Mouse (Mus musculus) intestine, postnatal 0 days (tissue): Measurements from ENCODE around the gene Tango6. TPM values are rescaled to one million over a fixed set of nuclear protein-coding genes. Genes with fewer than 3 reads are reported as not detected.

Experiments used
- ATAC-seq: fragments of 200-750 bp; cut with Nextera tagmentation; 2 replicates; pipeline ENCODE4 v1.8.0; 2017; ENCODE audit warnings: mild to moderate bottlenecking, moderate TSS enrichment, moderate library complexity
- H3K27ac ChIP-seq: fragments of 300-500 bp; sonication (generic); 2 replicates; pipeline ENCODE4 v1.5.1; 2014; ENCODE audit warnings: mild to moderate bottlenecking, low read depth, low read length, moderate library complexity
- H3K27me3 ChIP-seq: fragments of 300-500 bp; sonication (generic); replicated peaks from 2 replicates; pipeline ENCODE4 v1.6.1; 2014; ENCODE audit warnings: low read length, mixed read lengths; ENCODE audit not compliant: control insufficient read depth, insufficient read depth
- H3K36me3 ChIP-seq: fragments of 300-500 bp; sonication (generic); 2 replicates; pipeline ENCODE4 v1.6.1; 2014; ENCODE audit warnings: mild to moderate bottlenecking, moderate library complexity; ENCODE audit not compliant: control insufficient read depth, insufficient read depth
- H3K4me1 ChIP-seq: fragments of 300-500 bp; sonication (generic); replicated peaks from 2 replicates; pipeline ENCODE4 v1.6.1; 2014; ENCODE audit warnings: antibody characterized with exemption, low read length, mixed read lengths; ENCODE audit not compliant: control insufficient read depth, insufficient read depth
- H3K4me2 ChIP-seq: fragments of 300-500 bp; sonication (generic); replicated peaks from 2 replicates; pipeline ENCODE4 v1.6.1; 2014; ENCODE audit warnings: low read depth, mild to moderate bottlenecking, moderate library complexity
- H3K4me3 ChIP-seq: fragments of 300-500 bp; sonication (generic); 2 replicates; pipeline ENCODE4 v1.5.1; 2014; ENCODE audit warnings: low read depth, low read length
- H3K9ac ChIP-seq: fragments of 300-500 bp; sonication (generic); 2 replicates; pipeline ENCODE4 v1.6.1; 2014; ENCODE audit warnings: mild to moderate bottlenecking, low read depth, low read length
- H3K9me3 ChIP-seq: fragments of 300-500 bp; sonication (generic); 2 replicates; pipeline ENCODE4 v1.6.1; 2016; ENCODE audit warnings: mixed run types; ENCODE audit not compliant: control insufficient read depth
- CTCF ChIP-seq: sonication (generic); IDR thresholded peaks from 2 replicates; pipeline ENCODE4 v1.5.1; 2016; ENCODE audit warnings: low read depth, mild to moderate bottlenecking, control low read depth, antibody characterized with exemption, moderate library complexity
- WGBS: fragments of 180-500 bp; shearing (Covaris S2); extraction: QIAGEN DNeasy Blood & Tissue Kit; methylation state at CpG from one replicate; pipeline ENCODE4 v1.1.7; 2014; 5-methylcytosine and 5-hydroxymethylcytosine counted together
- polyA plus RNA-seq: library from polyadenylated mRNA; unstranded; fragments of >200 nt; fragmentation: Nextera tagmentation; extraction: Ambion mirVana; gene quantifications from 2 replicates; pipeline ENCODE4 v1.2.1, GENCODE M21; 2015

The Tango6 gene
- polyA plus RNA-seq, 1 experiment from 2014 or later = 1.7 TPM

DNA sequence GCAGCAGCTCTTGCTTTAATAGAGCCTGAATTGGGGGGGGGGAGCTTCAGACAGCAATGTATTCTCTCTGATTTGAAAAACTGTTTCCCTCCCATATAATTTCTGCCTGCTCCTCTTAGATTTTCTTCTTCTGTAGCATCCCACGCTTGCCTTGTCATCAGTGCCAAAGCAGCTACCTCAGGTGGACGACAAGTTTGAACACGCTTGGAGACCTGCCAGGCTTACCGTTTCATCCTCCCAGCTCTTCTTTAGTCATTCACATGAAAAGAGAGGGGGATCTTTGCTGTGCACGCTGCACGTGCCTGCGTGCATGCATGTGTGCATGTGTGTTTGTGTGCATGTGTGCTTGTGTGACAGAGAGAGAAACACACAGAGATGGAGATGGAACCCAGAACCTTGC, 127.5 kb downstream of the Tango6 start:
- Histone ChIP-seq H3K9me3 (no peaks in the 10 kb centered on the region), H3K36me3 (no peaks in the 10 kb centered on the region), H3K4me3 (no peak overlapping the region), H3K4me2 (no peak overlapping the region), H3K27ac (no peak overlapping the region), H3K9ac (no peak overlapping the region), H3K27me3 (no peaks in the 10 kb centered on the region), H3K4me1 (no peaks in the 10 kb centered on the region)
- WGBS = 94% methylated on average over 7 of the region's 7 CpGs
- ATAC-seq = no peak
- no peak for TF ChIP-seq CTCF

GRCm38 (mm10) chr8:106812560-106812959, 129.7 kb downstream of the Tango6 start:
- no peak overlapping the region for H3K27ac ChIP-seq
- H3K27me3 ChIP-seq = no peaks in the 10 kb centered on the region
- no peak overlapping the region for H3K9ac ChIP-seq
- 81% methylated on average over 4 of the region's 4 CpGs for WGBS
- H3K36me3 ChIP-seq = no peaks in the 10 kb centered on the region
- no peaks in the 10 kb centered on the region for H3K9me3 ChIP-seq
- H3K4me2 ChIP-seq = no peak overlapping the region
- H3K4me1 ChIP-seq = no peaks in the 10 kb centered on the region; the same call in 1 of the 2 replicates
- no peak for TF ChIP-seq CTCF
- no peak for ATAC-seq
- no peak overlapping the region for H3K4me3 ChIP-seq

DNA sequence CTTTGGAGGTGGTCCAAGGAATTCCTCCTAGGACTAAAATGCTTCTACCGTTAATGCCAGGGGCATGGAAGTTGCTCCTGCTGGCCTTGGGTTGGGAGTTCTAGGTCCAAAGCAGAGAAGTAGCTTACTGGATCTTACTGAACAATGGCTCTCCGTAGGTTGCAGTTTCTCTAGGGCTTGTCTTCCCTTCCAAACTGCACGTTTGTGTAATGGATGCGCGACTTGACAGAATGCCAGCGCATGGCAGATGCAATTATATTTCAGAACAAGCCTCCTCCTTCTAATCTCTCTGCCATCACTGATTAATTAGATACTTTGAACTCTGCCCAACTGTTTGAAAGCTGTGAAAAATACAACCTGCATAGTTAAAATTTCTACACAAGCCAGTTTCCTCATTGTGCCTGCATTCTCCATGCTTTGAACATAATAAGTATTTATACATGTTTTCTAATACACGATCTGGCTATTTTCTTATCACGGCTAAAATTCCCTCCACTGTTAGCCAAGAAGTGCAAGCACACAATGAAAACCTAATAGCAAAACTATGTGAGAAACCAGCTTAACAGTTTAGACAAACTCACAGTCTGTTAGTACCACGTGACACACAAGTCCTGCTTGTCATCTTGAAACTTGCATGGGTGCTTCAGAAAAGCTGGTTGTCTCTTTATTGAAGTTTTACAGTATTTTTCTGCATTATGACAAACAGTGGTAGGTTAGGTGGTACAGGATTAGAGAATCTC, 133.7 kb downstream of the Tango6 start:
- no peak overlapping the region for H3K9ac ChIP-seq
- H3K27ac ChIP-seq = no peak overlapping the region
- no peak overlapping the region for H3K4me3 ChIP-seq
- H3K4me2 ChIP-seq = no peak overlapping the region
- no peak for ATAC-seq
- 59% methylated on average over 9 of the region's 9 CpGs for WGBS
- no peak for TF ChIP-seq CTCF
- no peaks in the 10 kb centered on the region for H3K9me3 ChIP-seq
- H3K4me1 ChIP-seq = no peaks in the 10 kb centered on the region; the same call in 1 of the 2 replicates
- no peaks in the 10 kb centered on the region for H3K27me3 ChIP-seq
- H3K36me3 ChIP-seq = no peaks in the 10 kb centered on the region; the same call in 1 of the 2 replicates

- ATAC-seq = no peak
- Histone ChIP-seq H3K27ac (no peak overlapping the region), H3K27me3 (no peaks in the 10 kb centered on the region), H3K4me1 (no peaks in the 10 kb centered on the region; the same call in 1 of the 2 replicates), H3K4me3 (no peak overlapping the region), H3K36me3 (no peaks in the 10 kb centered on the region; the same call in 1 of the 2 replicates), H3K9me3 (no peaks in the 10 kb centered on the region), H3K9ac (no peak overlapping the region), H3K4me2 (no peak overlapping the region)
- no peak for TF ChIP-seq CTCF
- WGBS = 62% methylated on average over 4 of the region's 4 CpGs
Measured at GRCm38 (mm10) chr8:106817171-106817545, 134.3 kb downstream of the Tango6 start.

GRCm38 (mm10) chr8:106818626-106819515, 136.0 kb downstream of the Tango6 start:
- no peaks in the 10 kb centered on the region; the same call in 1 of the 2 replicates for H3K4me1 ChIP-seq
- H3K4me2 ChIP-seq = no peak overlapping the region
- H3K9ac ChIP-seq = no peak overlapping the region
- ATAC-seq = no peak
- H3K27me3 ChIP-seq = no peaks in the 10 kb centered on the region
- H3K4me3 ChIP-seq = no peak overlapping the region
- 85% methylated on average over 17 of the region's 17 CpGs for WGBS
- no peak overlapping the region for H3K27ac ChIP-seq
- TF ChIP-seq CTCF = no peak
- H3K9me3 ChIP-seq = no peaks in the 10 kb centered on the region
- H3K36me3 ChIP-seq = no peaks in the 10 kb centered on the region; the same call in 1 of the 2 replicates

DNA sequence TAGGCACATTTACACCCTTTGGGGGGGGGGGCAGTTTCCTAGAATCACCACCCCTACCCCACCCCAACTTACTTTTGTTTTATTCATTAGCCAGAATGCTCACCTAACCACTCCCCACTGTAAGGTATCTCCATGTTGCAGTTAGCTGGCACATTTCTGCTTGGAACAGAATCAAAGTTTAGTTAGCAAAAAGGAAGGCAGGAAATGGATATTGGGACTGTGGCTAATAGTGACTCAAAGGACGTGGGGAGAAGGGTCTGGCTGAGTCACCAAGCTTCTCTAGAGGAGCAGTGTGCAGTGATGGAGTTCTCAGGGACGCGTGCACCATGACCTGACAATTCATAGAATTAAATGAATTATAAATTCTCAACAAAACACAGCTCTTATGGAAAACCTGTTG, 136.7 kb downstream of the Tango6 start:
- H3K4me3 ChIP-seq = no peak overlapping the region
- H3K36me3 ChIP-seq = no peaks in the 10 kb centered on the region; the same call in 1 of the 2 replicates
- no peaks in the 10 kb centered on the region for H3K27me3 ChIP-seq
- ATAC-seq = no peak
- no peak for TF ChIP-seq CTCF
- no peak overlapping the region for H3K4me2 ChIP-seq
- 80% methylated on average over 3 of the region's 3 CpGs for WGBS
- H3K9me3 ChIP-seq = no peaks in the 10 kb centered on the region
- no peaks in the 10 kb centered on the region; the same call in 1 of the 2 replicates for H3K4me1 ChIP-seq
- no peak overlapping the region for H3K9ac ChIP-seq
- no peak overlapping the region for H3K27ac ChIP-seq
